Mouse (Mus musculus): ENCODE results near the gene Rabep1.

The Rabep1 gene

DNA sequence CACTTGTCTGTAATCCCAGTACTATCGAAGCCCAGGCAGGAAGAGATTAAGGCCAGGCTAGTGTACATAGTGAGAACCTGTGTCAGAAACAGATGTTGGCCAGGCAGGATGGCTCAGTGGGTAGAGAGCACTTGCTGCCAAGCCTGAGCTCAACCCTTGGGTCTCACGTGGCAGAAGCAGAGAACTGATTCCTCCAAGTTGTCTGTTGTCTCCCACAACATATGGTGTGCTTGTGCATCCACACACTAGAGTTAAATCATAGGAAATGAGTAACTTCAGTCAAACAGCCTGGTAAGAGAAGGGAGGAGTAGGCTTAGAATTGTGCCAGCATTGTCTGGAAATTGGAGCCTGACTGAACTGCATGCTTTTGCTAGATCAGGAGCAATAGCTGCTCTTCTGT lies 130.6 kb downstream of the Rabep1 start:
- DNase-seq (ENCODE audit: low spot score) = no peak

DNA sequence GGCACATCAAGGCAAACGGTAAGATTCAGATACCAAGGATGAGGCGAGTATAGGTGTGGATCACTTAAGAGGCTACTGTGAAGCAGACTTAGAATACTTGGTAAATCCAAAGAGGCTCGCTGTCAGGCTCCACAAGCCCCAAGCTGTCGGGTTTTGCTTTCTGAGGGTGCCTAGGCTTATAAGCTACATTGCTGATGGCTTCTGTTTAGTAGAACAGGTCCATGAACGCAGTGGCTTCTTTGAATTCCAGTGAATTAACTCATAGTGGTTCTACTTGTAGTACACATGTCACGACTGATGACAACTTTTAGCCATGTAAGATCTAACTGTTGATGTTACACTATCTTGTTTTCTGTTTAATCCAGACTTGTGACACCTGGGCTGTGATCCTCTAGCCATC lies 132.7 kb downstream of the Rabep1 start:
- no peak for DNase-seq (ENCODE audit: low spot score)

DNA sequence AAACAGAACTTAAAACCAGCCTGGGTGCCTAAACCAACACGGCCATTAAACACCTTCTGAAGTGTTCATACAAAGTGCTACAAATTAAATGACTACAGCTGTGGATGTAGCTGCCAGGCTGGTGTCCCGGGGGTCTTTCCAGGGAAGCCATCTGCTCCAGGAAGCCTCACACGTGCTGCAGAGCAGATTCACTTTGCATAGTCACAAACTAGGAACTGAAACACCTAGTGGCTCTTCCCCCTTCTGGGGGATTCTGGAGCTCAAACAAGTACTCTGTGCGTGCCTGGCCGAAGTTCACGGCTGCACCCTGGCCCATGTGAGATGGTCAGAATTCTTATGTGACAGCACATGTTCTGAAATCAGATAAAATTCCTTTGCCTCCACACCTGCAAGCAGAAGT lies 135.7 kb downstream of the Rabep1 start:
- DNase-seq (ENCODE audit: low spot score) = no peak

DNA sequence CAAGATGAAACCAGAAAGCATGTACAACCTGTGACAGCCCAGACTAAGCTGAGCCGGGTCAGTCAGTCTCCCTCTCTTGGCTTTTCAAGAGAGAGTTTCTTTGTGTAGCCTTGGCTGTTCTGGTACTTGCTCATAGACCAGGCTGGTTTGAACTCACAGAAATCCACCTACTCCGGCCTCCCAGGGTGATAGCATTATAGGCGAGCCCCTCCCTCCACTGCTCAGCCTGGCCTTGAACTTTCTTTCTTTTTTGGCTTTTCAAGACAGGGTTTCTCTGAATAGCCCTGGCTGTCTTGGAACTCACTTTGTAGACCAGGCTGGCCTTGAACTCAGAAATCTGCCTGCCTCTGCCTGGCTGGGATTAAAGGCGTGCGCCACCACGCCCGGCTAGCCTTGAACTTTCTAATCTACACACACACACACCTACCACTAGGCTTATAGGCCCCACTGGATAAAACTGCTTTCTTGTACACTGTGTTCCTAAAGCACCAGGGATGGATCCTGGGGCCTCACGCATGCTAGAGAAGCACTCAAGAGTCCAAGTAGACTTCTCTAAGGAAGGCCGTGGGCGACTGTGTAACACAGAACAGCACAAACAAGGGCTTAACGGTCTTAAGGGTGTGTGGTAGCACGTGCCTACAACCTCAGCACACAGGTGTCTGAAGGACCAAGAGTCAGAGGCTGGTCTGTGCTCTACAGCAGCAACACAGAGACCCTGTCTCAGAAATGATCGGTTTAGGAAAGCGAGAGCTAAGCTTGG lies 136.4 kb downstream of the Rabep1 start:
- no peak for DNase-seq (ENCODE audit: low spot score)

DNA sequence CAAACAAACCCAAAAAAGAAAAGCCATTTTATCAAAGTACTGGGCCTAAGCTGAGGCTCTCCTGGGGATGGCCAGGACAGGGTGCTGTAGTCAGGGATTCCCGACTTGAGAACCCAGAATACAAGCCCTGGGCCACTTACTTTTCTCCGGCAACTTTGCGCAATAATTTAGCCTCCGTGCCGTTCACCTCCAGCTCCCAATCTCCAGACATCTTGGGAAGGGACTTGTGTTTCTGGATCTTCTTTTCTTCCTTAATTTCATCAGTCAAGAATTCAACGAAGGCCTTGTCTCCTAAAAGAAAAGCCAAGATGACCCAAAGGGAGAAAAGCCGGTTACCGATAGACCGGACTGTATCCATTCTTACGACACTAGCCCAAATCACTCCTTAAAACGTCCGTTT lies 137.5 kb downstream of the Rabep1 start:
- DNase-seq (ENCODE audit: low spot score) = no peak

DNA sequence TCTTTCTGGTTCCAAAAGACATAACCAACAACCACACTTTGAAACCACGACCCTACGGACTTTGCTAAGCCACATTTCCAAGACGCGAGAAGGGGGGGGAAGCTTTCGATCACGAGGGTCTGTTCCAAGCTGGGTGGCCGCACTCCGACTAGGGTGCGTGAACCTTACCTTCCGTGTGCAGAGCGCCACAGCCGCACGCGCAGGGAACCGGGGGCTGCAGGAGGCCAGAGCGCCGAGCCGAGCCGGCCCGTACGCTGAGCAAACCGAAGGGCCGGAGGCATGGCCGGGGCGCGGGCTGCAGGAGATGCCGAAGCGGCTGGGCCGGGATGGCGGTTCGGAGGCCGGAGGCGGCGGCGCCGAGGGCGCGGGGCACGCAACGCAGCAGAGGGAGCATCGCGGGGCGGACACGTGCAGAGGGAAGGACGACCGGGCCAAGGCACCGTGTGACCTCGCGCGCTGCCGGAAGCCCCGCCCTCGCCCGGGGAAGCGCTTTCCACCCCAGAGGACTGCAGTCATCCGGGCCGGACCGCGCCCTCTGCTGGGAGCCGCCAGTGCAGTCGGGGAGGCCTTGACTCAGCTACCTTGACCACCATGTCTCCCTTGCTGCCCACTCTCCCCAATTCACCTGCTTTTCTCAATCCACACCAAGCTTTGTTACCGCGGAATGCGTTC lies 138.1 kb downstream of the Rabep1 start, which contains the start of gene C1qbp:
Gene C1qbp, minus strand, starts transcription at position 470 of the 672 bp plus-strand sequence.
- peak; percentile 94 for DNase-seq (ENCODE audit: low spot score)

All from embryo, embryonic 10 days (tissue).